Comparison of ENCODE assay signal across 22 mouse cellular contexts in genomic region chr6:93061741-93062140, GRCm38 (mm10).
DNase-seq lines count a peak whose midpoint lies in the region; ATAC-seq and TF ChIP-seq lines count a peak whose summit lies in the region.
"Had no signal": no experiment of that assay in that cellular context is flagged by ENCODE, and none has a peak within 500 bp of the region (broad histone marks: within the 10 kb centered on the region; RNA-seq: fewer than 3 reads in every experiment).

No protein-coding gene starts in this region.

- peaks cover 14% of the 10 kb centered on the region for H3K4me1 ChIP-seq in embryonic facial prominence, embryonic 14.5 days (ENCODE audit: control insufficient read depth, insufficient read depth, low read length)
- peaks cover 29% of the 10 kb centered on the region for H3K4me1 ChIP-seq in embryonic facial prominence, embryonic 10.5 days
- H3K4me1 ChIP-seq in hindbrain, embryonic 10.5 days (replicated peaks) = peaks cover 20% of the 10 kb centered on the region
- H3K4me1 ChIP-seq in hindbrain, embryonic 12.5 days = peaks cover 9% of the 10 kb centered on the region
- H3K4me1 ChIP-seq in midbrain, embryonic 11.5 days (ENCODE audit: control insufficient read depth, insufficient read depth, low read length) = peaks cover 3% of the 10 kb centered on the region; the same call in 1 of the 2 replicates
- 0 out of 2 replicates have a peak, but pooled peaks cover 3% of the 10 kb centered on the region for H3K4me1 ChIP-seq in midbrain, postnatal 0 days (ENCODE audit: insufficient read depth, low read length)

- peak; percentile 17 for DNase-seq in embryonic facial prominence, embryonic 14.5 days (ENCODE audit: low spot score)
- DNase-seq in embryonic facial prominence, embryonic 10.5 days (ENCODE audit: low spot score) = no peak
- peak; percentile 63 for DNase-seq in heart, adult 11 months
- no peak for DNase-seq in heart, postnatal 36 days
- no peak for DNase-seq in hindbrain, embryonic 10.5 days (ENCODE audit: low spot score)
- peak; percentile 59 for DNase-seq in midbrain, embryonic 11.5 days (ENCODE audit: low spot score, missing footprints)
- DNase-seq in midbrain, postnatal 0 days (ENCODE audit: low spot score) = no peak
- DNase-seq: adrenal gland, adult 2 months; adrenal gland, adult 8-10 months; adrenal gland, postnatal 10 days; adrenal gland, postnatal 14 days; adrenal gland, postnatal 25 days; adrenal gland, postnatal 36 days; B cell, adult 2 months; cerebellum, adult 11 months; cerebellum, adult 11-12 months had no signal

- WGBS in embryonic facial prominence, embryonic 14.5 days = 59% methylated on average over 3 of the region's 3 CpGs
- WGBS in embryonic facial prominence, embryonic 10.5 days = 52% methylated on average over 3 of the region's 3 CpGs
- 74% methylated on average over 3 of the region's 3 CpGs for WGBS in hindbrain, embryonic 10.5 days
- 53% methylated on average over 2 of the region's 3 CpGs for WGBS in hindbrain, embryonic 12.5 days
- 58% methylated on average over 3 of the region's 3 CpGs for WGBS in midbrain, embryonic 11.5 days
- WGBS in midbrain, postnatal 0 days = 66% methylated on average over 3 of the region's 3 CpGs

- no peak overlapping the region for H3K27ac ChIP-seq in embryonic facial prominence, embryonic 14.5 days (replicated peaks; ENCODE audit: low read depth, low read length)
- no peak overlapping the region for H3K27ac ChIP-seq in embryonic facial prominence, embryonic 10.5 days (replicated peaks)
- 0 out of 2 replicates have a peak overlapping the region, but pooled peaks have one; percentile 24 for H3K27ac ChIP-seq in hindbrain, embryonic 10.5 days
- H3K27ac ChIP-seq in hindbrain, embryonic 12.5 days = no peak overlapping the region
- H3K27ac ChIP-seq in midbrain, embryonic 11.5 days (ENCODE audit: low read depth, low read length) = no peak overlapping the region
- H3K27ac ChIP-seq in midbrain, postnatal 0 days (ENCODE audit: low read depth, low read length) = no peak overlapping the region

- no peak for TF ChIP-seq CTCF in midbrain, postnatal 0 days (IDR thresholded peaks at IDR 0.05)

- intact Hi-C loops in heart, postnatal 36 days (cut with DNase I) = no loop called here

- no peaks in the 10 kb centered on the region for H3K9me3 ChIP-seq in embryonic facial prominence, embryonic 14.5 days (ENCODE audit: control insufficient read depth, low read length)
- H3K9me3 ChIP-seq in embryonic facial prominence, embryonic 10.5 days = no peaks in the 10 kb centered on the region
- H3K9me3 ChIP-seq in hindbrain, embryonic 10.5 days = no peaks in the 10 kb centered on the region
- no peaks in the 10 kb centered on the region for H3K9me3 ChIP-seq in hindbrain, embryonic 12.5 days (replicated peaks)
- H3K9me3 ChIP-seq in midbrain, embryonic 11.5 days (ENCODE audit: control insufficient read depth, low read length) = no peaks in the 10 kb centered on the region; the same call in 1 of the 2 replicates
- H3K9me3 ChIP-seq in midbrain, postnatal 0 days (ENCODE audit: low read length) = no peaks in the 10 kb centered on the region

- H3K9ac ChIP-seq in embryonic facial prominence, embryonic 14.5 days (ENCODE audit: low read depth, low read length) = no peak overlapping the region
- no peak overlapping the region for H3K9ac ChIP-seq in hindbrain, embryonic 12.5 days
- H3K9ac ChIP-seq in midbrain, embryonic 11.5 days (ENCODE audit: low read length) = no peak overlapping the region
- no peak overlapping the region for H3K9ac ChIP-seq in midbrain, postnatal 0 days (replicated peaks; ENCODE audit: low read length, poor library complexity, severe bottlenecking)

- H3K27me3 ChIP-seq in embryonic facial prominence, embryonic 14.5 days (replicated peaks; ENCODE audit: control insufficient read depth, insufficient read depth, low read length) = no peaks in the 10 kb centered on the region
- no peaks in the 10 kb centered on the region for H3K27me3 ChIP-seq in embryonic facial prominence, embryonic 10.5 days (replicated peaks; ENCODE audit: low read depth, poor library complexity, severe bottlenecking)
- H3K27me3 ChIP-seq in hindbrain, embryonic 10.5 days (ENCODE audit: insufficient read depth, poor library complexity, severe bottlenecking) = no peaks in the 10 kb centered on the region
- no peaks in the 10 kb centered on the region for H3K27me3 ChIP-seq in hindbrain, embryonic 12.5 days
- H3K27me3 ChIP-seq in midbrain, embryonic 11.5 days (ENCODE audit: control insufficient read depth, insufficient read depth, low read length) = no peaks in the 10 kb centered on the region
- no peaks in the 10 kb centered on the region for H3K27me3 ChIP-seq in midbrain, postnatal 0 days (ENCODE audit: insufficient read depth, low read length)
- H3K27me3 ChIP-seq: CH12.LX, Patski had no signal

- ATAC-seq in embryonic facial prominence, embryonic 14.5 days (ENCODE audit: low read depth) = no peak
- no peak for ATAC-seq in hindbrain, embryonic 12.5 days (ENCODE audit: low FRiP score)
- ATAC-seq in midbrain, embryonic 11.5 days (ENCODE audit: low FRiP score) = no peak
- ATAC-seq in midbrain, postnatal 0 days (ENCODE audit: low FRiP score) = no peak
- ATAC-seq: activated CD4-positive, CD25-positive, alpha-beta regulatory T cell, adult 4 months; CD4-positive, CD25-positive, alpha-beta regulatory T cell, adult 4 months; Patski had no signal

- H3K36me3 ChIP-seq in embryonic facial prominence, embryonic 14.5 days (ENCODE audit: control insufficient read depth, insufficient read depth, low read length) = no peaks in the 10 kb centered on the region
- H3K36me3 ChIP-seq in embryonic facial prominence, embryonic 10.5 days (replicated peaks) = no peaks in the 10 kb centered on the region
- no peaks in the 10 kb centered on the region for H3K36me3 ChIP-seq in hindbrain, embryonic 10.5 days
- no peaks in the 10 kb centered on the region for H3K36me3 ChIP-seq in hindbrain, embryonic 12.5 days
- no peaks in the 10 kb centered on the region; the same call in 1 of the 2 replicates for H3K36me3 ChIP-seq in midbrain, embryonic 11.5 days (ENCODE audit: control insufficient read depth, insufficient read depth, low read length)
- no peaks in the 10 kb centered on the region for H3K36me3 ChIP-seq in midbrain, postnatal 0 days (ENCODE audit: insufficient read depth, low read length)
- H3K36me3 ChIP-seq: G1E had no signal

- no peak overlapping the region for H3K4me2 ChIP-seq in embryonic facial prominence, embryonic 14.5 days (ENCODE audit: low read depth, low read length)
- H3K4me2 ChIP-seq in hindbrain, embryonic 12.5 days (replicated peaks) = no peak overlapping the region
- H3K4me2 ChIP-seq in midbrain, embryonic 11.5 days = no peak overlapping the region
- H3K4me2 ChIP-seq in midbrain, postnatal 0 days (ENCODE audit: low read depth, low read length, poor library complexity, severe bottlenecking) = no peak overlapping the region

- no peak overlapping the region for H3K4me3 ChIP-seq in embryonic facial prominence, embryonic 14.5 days (ENCODE audit: low read depth, low read length)
- H3K4me3 ChIP-seq in embryonic facial prominence, embryonic 10.5 days = no peak overlapping the region
- no peak overlapping the region for H3K4me3 ChIP-seq in hindbrain, embryonic 10.5 days
- no peak overlapping the region for H3K4me3 ChIP-seq in hindbrain, embryonic 12.5 days
- no peak overlapping the region for H3K4me3 ChIP-seq in midbrain, embryonic 11.5 days (ENCODE audit: low read depth, low read length)
- no peak overlapping the region for H3K4me3 ChIP-seq in midbrain, postnatal 0 days (ENCODE audit: low read depth, low read length)

Comparison
In these comparisons a context has a peak if more than half of its experiments do, and no peak if none do; other contexts are left out.
1. DNase-seq: peak in embryonic facial prominence, embryonic 14.5 days (single experiment), heart, adult 11 months (single experiment) and midbrain, embryonic 11.5 days (single experiment); none in embryonic facial prominence, embryonic 10.5 days (single experiment), heart, postnatal 36 days (0 of 2), hindbrain, embryonic 10.5 days (single experiment) and midbrain, postnatal 0 days (single experiment).